Mouse (Mus musculus) spleen, adult 2 months (tissue): ENCODE results near the gene Kif20b.

ENCODE experiments used
- CTCF ChIP-seq: fragments of 200-500 bp; IDR thresholded peaks from 2 replicates; pipeline ENCODE4 v1.5.1; 2011; ENCODE audit warnings: mild to moderate bottlenecking, inconsistent platforms; ENCODE audit not compliant: insufficient read depth, insufficient read length, insufficient replicate concordance; ENCODE audit errors: extremely low read depth
- POLR2A ChIP-seq: fragments of 200-500 bp; IDR thresholded peaks from 2 replicates; pipeline ENCODE4 v1.6.1; 2011; ENCODE audit warnings: low read depth, low read length, inconsistent platforms

- TF ChIP-seq POLR2A, result no peak
- TF ChIP-seq CTCF, result no peak
These were observed 95.5 kb downstream of the Kif20b start for GRCm38 (mm10) chr19:35017474-35018208.
